Mouse (Mus musculus): ENCODE measurements around the gene Lbx1. TPM values are rescaled to one million over a fixed set of nuclear protein-coding genes. Genes with fewer than 3 reads are reported as not detected.

The Lbx1 gene
- polyA plus RNA-seq, 1 experiment from 2014 or later: not detected

Other genes with a start within 250 kb of the Lbx1 start
- gene Sema4g, start 246.7 kb downstream of the Lbx1 start, polyA plus RNA-seq (2015; fragmentation: Nextera tagmentation; extraction: Ambion mirVana): 5.4 and 8.0 TPM in 2 replicates
- 12.0 and 13.4 TPM in 2 replicates for gene Twnk, start 230.1 kb downstream of the Lbx1 start, polyA plus RNA-seq (2015; fragmentation: Nextera tagmentation; extraction: Ambion mirVana)
- gene Mrpl43, start 229.4 kb downstream of the Lbx1 start, polyA plus RNA-seq (2015; fragmentation: Nextera tagmentation; extraction: Ambion mirVana): 27.0 and 29.0 TPM in 2 replicates
- 4.6 and 4.7 TPM in 2 replicates for gene Lzts2, start 221.4 kb downstream of the Lbx1 start, polyA plus RNA-seq (2015; fragmentation: Nextera tagmentation; extraction: Ambion mirVana)
- gene Pdzd7, start 190.1 kb downstream of the Lbx1 start, polyA plus RNA-seq (2015; fragmentation: Nextera tagmentation; extraction: Ambion mirVana): not detected in 2 replicates
- gene Sfxn3, start 188.3 kb downstream of the Lbx1 start, polyA plus RNA-seq (2015; fragmentation: Nextera tagmentation; extraction: Ambion mirVana): 2.9 and 3.5 TPM in 2 replicates
- gene Kazald1, start 160.6 kb downstream of the Lbx1 start, polyA plus RNA-seq (2015; fragmentation: Nextera tagmentation; extraction: Ambion mirVana): 0.18 and 0.35 TPM in 2 replicates
- gene Tlx1, start 85.1 kb downstream of the Lbx1 start, polyA plus RNA-seq (2015; fragmentation: Nextera tagmentation; extraction: Ambion mirVana): 0.07 TPM in 1 of 2 replicates, not detected in the other
- 50.3 and 51.9 TPM in 2 replicates for gene Btrc, start 127.9 kb upstream of the Lbx1 start, polyA plus RNA-seq (2015; fragmentation: Nextera tagmentation; extraction: Ambion mirVana)

Measured in liver, embryonic 16.5 days (tissue).